Mouse (Mus musculus) monocyte, adult 2 months (primary cell): Measurements from ENCODE around the gene Gm12394.
"Not testable (repeated sequence)": the region's sequence is repeated elsewhere in the genome, so short reads cannot be mapped to it uniquely, and the experiment has no call there.

Source experiments
- DNase-seq, 2 experiments: peaks; one replicate each; pipeline ENCODE4 v3.0.0; 2022; ENCODE audit warnings: low spot score in 2 of 2, low read depth in 1 of 2

The Gm12394 gene

GRCm38 (mm10) chr4:42856671-42857070 lies at the start of gene Gm12394:
Gene Gm12394 (minus strand): TSS chr4:42856771.
- DNase-seq: not testable (repeated sequence)

DNA sequence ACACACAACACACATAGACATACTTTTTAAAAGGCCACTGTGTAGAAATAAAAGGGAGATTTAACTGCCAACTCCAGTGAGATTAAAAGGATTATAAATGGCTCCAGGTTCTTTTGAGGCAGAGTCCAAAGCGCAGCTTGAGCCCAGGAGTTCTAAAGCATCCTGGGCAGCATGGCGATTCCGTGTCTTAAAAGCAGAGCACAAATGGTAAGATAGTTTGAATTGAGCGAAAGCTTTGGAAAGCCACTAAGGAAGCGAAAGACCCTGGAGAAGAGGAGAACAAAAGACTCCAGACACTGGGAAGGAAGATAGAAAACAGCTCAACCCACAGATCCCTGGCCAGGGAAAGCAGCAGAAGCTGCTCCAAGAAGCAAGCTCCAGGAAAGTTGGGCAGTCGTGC lies 48.4 kb upstream of the Gm12394 start:
- no peak for DNase-seq

GRCm38 (mm10) chr4:42904523-42904922 lies 48.0 kb upstream of the Gm12394 start:
- DNase-seq: no peak

DNA sequence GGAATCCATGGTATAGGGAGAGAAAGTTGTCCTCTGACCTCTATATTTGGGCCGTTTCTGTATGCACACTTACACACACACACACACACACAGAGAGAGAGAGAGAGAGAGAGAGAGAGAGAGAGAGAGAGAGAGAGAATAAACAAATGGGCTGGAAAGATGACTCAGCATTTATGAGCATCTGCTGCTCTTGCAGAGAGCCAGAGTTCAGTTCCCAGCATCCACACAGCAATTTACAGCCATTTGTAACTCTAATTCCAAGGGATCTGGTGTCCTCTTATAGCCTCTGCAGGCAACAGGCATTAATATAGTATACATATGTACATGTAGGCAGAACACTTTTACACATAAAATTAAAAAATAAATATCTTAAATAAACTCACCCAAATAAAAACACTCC lies 47.4 kb upstream of the Gm12394 start:
- no peak for DNase-seq

- no peak for DNase-seq
These were observed 46.2 kb upstream of the Gm12394 start for GRCm38 (mm10) chr4:42902730-42903129.

DNA sequence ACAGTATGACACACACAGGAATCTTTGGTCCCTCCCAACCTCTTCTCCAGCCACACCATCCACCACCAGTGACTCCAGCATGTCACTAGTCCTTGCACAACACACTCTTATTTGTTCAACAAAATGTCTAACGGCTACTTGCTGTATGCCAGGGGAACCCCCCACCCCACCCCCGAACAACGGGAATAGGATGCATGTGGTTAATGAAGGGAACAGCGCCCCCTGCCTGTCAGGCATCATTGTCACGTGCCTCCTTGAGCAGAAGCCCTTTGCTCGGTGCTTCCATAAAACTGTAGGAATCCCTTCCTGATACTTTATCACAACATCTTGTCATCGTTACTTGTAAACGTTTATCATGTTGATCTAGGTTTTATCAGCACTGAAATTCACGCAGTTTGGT lies 45.6 kb upstream of the Gm12394 start:
- DNase-seq: no peak

GRCm38 (mm10) chr4:42900878-42901277 lies 44.3 kb upstream of the Gm12394 start:
- DNase-seq: no peak

DNA sequence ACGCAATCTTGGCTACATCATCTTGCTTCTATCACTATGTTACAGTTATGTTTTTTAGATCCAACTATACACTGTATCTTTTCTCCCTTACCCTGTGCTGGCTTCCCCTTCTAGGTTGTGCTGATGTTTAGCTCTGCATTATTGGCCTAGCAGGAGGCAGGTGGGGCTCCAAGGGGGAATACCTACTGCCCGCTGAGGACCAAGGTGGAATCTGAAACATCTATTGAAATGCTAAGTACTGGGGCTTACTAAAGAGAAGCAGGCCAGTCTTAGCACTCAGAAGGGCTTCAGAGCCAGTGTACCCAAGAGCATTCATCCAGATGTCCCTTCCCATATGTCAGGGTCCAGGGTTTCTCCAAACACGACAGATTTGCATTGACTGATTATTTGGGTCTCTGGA lies 42.3 kb upstream of the Gm12394 start:
- DNase-seq: no peak

DNA sequence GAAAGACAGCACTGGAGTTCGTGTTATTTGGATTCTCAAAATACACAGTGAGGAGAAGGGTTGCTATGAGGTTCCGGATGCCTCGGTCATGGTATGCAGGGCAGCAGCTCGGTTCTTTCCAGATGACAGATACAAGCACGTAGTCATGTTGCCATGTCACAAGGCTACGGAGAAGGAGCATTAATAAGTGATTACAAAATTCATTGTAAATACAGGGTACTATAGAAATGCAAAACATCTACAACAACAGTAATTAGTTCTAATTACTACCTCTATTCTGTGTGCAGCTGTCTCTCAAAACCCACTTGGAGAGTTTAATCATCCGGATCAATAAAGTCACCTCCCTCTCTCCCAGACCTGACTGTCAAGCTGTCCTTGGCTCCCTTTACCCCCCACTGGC lies 38.5 kb upstream of the Gm12394 start:
- no peak for DNase-seq

GRCm38 (mm10) chr4:42891176-42891575 lies 34.6 kb upstream of the Gm12394 start:
- no peak for DNase-seq

DNA sequence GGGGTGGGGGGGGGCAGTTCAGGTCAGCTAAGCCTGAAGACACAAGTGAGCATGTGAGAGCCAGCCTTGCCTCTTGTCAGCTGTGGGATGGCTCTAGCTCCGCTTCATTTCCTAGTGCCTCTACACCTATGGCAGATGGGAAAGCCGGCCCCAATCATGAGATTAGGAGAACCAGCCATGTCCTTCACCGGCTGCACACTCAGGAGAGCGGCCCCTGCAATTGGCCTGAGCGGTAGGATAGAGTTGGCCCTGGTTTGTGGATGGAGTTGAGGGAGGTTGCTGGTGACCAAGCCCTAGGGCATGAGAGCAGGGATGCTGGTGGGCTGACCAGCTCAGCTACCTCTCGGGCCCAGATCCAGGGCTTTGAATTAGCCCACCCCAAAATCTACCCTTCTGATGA lies 32.2 kb upstream of the Gm12394 start:
- DNase-seq: no peak

DNA sequence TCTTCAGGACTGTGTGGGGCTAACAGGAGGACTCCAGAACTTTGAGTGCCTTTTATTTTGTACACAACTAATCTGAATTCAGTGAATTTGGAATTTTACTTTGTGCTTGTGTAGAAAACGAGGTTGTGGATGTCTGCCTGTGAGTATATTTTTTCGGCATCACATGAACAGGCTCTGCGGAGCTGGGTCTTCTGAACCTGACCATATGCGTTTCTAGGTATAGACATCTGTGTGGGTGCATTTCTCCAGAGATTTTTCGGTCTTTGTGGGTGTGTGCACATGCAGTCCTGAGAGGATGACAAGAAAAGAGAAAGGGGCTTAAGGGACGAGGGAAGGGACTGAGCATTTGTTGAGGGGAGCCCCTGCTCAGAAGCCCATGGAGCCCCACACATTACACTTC lies 30.4 kb upstream of the Gm12394 start:
- no peak for DNase-seq

- DNase-seq: no peak
These were observed 24.0 kb upstream of the Gm12394 start for GRCm38 (mm10) chr4:42880677-42880948.

DNA sequence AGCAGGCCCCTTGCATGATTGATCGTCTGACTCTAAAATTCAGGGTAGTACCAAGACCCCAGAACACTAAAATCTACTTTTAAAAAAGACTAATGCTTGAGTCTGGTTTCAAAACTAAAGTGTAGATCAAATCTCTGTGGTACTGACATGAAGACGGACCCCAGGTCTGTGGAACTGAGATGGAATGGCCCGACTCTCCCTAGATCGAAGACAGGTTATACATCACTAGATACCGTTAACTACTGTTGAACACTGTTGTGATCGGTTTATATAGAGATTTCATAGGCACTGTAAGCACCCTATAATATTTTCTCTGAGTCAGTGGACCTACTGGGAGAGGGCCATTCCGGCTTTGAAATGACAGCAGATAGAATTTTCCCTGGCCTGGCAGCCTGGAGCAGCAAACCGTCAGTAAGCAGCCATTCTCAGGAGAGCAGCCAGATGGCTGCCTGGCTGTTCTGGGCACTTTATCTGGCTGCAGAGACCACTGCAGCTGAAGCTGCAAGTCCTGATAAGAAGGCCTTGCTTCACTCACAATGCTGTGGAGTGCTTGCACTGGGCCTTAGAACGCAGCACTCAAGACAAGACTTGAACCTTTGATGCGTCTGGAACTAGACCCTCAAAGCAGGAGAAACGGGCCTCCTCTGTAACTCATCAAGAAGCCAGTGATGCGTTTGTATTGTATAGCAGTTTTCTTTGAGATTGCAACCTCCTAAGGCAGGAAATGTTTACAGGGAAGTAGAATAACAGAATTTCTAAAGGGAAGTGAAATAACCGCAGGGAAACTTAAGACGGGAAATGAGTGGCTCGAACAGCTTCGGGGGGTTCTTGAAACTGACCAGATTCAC lies 23.5 kb upstream of the Gm12394 start:
- no peak for DNase-seq

DNA sequence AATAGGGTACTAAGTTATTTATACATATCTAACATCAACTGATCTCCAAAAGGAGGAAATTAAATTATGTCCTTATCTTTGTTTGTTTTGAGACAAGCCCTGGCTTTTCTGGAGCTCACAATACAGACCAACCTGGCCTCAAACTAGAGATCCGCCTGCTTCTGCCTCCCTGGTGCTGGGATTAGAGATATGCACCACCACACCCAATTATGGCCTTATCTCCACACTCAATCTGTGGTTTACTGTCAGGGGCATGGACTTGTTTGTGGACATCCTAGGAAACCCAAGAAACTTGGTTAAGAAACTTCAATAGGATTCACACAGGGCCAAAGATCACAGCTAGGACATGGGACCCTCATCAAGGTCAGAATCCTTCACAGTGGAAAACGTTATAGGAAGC lies 21.1 kb upstream of the Gm12394 start:
- DNase-seq: no peak

DNA sequence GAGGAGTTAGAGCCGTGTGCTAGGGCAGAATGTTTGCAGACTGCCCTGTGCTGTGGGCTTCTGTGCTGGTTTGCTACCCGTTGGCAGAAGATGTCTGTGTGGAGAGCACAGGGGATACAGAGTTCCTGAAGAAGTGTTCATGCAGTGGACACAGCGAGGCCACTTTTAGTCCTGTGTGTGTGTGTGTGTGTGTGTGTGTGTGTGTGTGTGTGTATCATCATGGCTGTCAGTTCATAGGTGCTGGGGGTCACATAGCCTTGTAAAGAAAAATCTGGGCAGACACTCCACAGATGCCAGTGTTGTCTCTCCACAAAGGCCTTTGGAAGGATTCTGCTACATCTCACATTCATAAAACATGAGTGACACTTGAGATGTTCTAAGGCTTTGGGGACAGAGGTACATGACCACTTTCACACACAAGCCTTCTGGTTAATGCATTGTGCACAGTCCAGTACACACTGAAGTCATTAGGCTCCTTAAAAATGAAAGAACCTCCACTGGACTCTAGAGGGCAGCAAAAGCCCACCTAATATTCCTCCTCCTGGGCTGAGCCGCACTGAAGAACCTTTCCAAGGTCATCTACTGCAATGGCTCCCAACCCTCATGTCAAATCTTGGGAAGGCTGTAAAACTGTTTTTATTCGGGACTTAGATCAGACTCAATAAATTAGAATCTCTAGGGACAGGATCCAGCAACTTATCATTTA lies 20.2 kb upstream of the Gm12394 start:
- DNase-seq: no peak

DNA sequence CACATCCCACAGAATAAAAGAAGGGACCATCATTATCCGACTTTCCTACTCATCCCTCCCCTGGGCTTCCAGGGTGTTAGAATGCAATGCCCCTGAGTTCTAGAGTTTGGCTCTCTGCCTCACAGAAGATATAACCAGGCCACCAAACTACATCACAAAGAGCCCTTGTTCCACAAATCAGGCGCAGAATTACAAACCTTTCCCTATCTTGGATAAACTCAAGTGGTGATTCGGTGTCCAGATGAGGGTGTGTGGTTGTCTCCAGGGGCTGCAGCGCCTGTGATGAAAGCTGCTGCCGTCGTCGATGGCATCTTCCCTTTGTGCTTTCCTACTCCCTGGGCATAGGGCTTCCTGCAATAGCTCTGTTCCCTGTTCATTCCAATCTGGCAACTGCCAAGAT lies 17.6 kb upstream of the Gm12394 start, which contains the start of gene Fam205c:
TSS of gene Fam205c (minus strand) at position 101 of the 400 bp plus-strand sequence.
- DNase-seq: no peak

DNA sequence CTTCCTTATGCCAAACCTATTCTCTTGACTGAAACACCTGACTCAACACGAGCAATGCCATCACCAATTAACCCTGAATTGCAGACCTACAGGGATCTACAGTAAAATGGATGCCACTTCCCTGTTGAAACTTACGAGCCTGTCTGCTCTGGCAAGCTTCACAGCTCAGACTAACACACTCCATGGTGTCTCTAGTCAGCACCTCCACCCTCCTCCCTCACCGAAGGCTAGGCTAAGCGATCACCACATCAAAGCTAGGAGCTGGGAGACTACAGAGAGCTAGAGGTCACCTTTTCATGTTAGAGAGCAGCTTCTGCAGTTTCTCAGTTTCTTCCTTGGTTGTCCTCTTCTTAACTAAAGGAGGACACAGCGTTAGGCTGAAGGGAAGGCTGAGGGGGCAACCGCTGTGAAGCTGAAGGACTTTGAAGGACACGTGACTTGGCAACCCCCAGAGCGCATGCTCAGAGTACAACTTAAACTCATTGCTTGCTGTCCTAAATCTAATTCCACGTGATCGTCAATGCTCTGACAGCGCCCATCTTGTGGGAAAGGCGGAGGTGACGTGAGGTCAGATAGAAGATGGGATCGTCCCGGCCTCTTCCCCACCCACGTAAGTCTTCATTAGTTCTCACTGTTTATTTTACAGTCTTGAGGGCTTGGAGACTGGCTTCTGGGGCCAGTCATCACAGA lies 16.3 kb upstream of the Gm12394 start:
- no peak for DNase-seq

GRCm38 (mm10) chr4:42872151-42872550 lies 15.6 kb upstream of the Gm12394 start:
- DNase-seq: no peak

DNA sequence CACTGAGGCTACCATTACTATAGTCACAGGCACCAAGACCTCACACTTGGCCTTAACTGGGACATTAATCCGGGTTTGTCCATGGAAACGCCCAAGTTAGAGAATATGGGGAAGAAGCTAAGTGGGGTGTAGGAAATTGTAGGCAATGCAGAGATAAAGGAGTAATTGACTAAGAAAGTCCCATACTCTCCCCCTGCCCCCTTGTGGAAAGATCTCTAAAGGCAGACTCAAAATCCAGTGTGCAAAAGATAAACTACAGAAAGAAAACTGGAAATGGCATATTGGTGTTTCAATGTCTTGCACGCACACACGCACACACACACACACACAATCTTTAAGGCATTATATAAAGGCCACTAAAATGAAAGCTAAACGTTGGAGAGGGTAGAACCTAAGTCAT lies 14.2 kb upstream of the Gm12394 start:
- DNase-seq: no peak

DNA sequence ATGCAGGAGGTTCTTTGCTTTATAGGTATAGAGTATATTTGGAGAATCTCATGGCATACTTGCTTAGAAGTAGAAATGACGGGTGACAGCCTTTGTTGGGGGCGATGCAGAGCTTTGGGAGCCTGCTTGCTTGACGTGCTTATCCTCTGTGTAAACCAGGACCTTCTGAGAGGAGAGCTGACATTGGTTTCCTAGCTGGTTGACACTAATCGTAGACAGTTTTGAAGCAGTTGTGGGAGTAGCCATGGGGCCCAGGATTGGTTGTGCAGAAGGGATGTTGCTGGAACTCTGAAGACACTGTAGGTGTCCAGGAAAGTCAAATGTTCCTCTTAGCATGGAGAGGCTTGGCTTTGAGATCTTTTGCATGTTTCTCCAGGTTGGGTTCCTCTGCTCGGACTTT lies 11.6 kb upstream of the Gm12394 start:
- no peak for DNase-seq

DNA sequence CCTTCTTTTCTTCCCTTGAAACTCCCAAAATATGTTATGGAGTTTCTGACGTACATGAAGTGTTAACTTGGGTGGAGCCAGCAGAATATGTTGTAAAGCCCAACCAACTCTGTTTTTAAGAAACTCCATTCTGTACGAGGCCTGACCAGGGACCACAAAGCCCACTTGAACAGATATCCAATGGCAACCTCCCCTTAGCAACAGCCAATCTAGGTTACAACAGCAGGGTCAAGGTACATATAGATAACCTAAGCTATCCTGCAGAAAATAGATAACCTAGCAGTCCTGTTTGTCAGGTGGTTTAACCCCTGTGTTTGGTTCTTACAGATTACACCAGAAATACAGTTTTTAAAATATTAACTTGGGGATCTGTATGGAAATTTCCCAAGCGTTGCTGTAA lies 10.8 kb upstream of the Gm12394 start:
- no peak for DNase-seq
